Mouse (Mus musculus) spleen, adult 2 months (tissue): ENCODE measurements at regions not wholly inside any gene's neighbourhood (a gene's known extent, or its start where the extent isn't known, plus 50 kb on each side); places are given as distances from the start of the nearest gene placed in this dataset.

ENCODE experiments used
- CTCF ChIP-seq: fragments of 200-500 bp; IDR thresholded peaks from 2 replicates; pipeline ENCODE4 v1.5.1; 2011; ENCODE audit warnings: mild to moderate bottlenecking, inconsistent platforms; ENCODE audit not compliant: insufficient read depth, insufficient read length, insufficient replicate concordance; ENCODE audit errors: extremely low read depth
- POLR2A ChIP-seq: fragments of 200-500 bp; IDR thresholded peaks from 2 replicates; pipeline ENCODE4 v1.6.1; 2011; ENCODE audit warnings: low read depth, low read length, inconsistent platforms

DNA sequence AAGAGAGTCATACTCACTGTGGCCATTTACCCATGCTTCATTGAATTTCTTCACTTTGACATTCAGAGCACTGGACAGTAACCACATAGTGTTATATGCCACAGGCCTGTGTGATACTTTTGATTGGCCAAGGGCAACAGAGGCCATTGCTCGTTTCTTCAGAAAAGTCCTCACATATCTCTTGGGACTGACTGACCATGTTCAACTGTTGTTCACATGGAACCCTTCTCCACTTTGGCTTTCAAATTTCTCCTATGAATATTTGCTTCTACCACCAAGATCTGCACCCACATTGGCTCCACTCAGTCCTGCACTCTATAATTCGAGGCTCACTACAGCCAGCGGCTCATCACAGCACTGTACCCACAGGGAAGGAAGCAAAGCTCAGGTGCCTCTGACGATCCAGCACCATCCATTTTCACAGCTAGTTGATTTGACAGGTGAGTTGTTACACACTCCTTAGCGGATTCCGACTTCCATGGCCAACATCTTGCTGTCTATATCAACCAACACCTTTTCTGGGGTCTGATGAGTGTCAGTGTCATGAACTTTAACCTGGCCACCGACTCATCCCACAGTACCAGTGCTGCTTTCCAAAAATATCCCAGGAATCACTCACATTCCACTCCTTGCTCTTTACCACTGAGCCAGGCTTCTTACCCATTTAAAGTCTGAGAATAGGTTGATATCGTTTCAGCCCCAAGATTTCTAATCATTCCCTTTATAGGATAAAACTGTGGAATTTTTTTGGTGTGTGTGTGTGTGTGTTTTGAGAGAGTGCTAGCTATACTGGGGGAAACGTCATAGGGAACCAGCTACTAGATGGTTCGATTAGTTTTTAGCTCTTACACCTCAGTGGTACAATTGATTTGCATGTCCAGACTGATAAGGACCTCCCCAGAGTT lies 76.3 kb upstream of the Alkbh8 start:
- TF ChIP-seq POLR2A (no peak), CTCF (no peak)
